ENCODE assay signal across 8 mouse cellular contexts in the genomic region with DNA sequence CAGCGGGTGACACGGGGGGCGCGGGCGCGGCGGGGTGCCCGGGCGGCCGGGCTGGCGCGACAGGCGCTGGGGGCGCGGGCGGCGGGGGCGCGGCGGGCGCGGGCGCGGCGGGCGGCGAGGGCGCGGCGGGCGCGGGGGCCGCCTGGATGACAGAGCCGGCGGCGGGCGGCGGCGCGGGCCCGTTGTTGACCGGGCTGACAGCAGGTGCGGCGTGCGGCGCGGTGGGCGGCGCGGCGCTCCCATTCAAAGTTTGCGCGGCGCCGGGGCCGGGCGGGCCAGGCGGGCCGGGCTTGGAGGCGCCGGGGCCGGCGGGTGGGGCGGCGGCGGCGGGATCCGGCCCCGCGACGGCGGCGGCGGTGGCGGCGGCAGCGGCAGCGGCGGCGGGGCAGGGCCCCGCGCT. TPM values are rescaled to one million over a fixed set of nuclear protein-coding genes. Genes with fewer than 3 reads are reported as not detected.
DNase-seq lines count a peak whose midpoint lies in the region; ATAC-seq and TF ChIP-seq lines count a peak whose summit lies in the region.

No protein-coding gene starts in this region.

- H3K4me2 ChIP-seq in forebrain, postnatal 0 days (ENCODE audit: low read depth), result peak overlapping the region; percentile 98

- H3K4me3 ChIP-seq in forebrain, postnatal 0 days (ENCODE audit: low read depth, low read length), result peak overlapping the region; percentile 98

- H3K9ac ChIP-seq in forebrain, postnatal 0 days, result peak overlapping the region; percentile 98

- H3K9me3 ChIP-seq in forebrain, postnatal 0 days (ENCODE audit: low read length), result no peaks in the 10 kb centered on the region

- H3K27me3 ChIP-seq in forebrain, postnatal 0 days (ENCODE audit: insufficient read depth, low read length), result no peaks in the 10 kb centered on the region

- peak overlapping the region; percentile 97 for H3K27ac ChIP-seq in forebrain, postnatal 0 days (ENCODE audit: low read depth, low read length)

- peak; percentile 53 for DNase-seq in cerebellum, adult 11-12 months
- no peak for DNase-seq in cerebellum, adult 8-10 months
- DNase-seq in right cerebral cortex, adult 18-20 months, result peak; percentile 35
- DNase-seq in right cerebral cortex, adult 2 months (ENCODE audit: low spot score in 2 of 2), result no peak
- no peak for DNase-seq in forebrain, postnatal 0 days
- peak; percentile 59 for DNase-seq in liver
- peak; percentile 37 for DNase-seq in retina, postnatal 1 day
- DNase-seq in layer of hippocampus, adult 9-11 months, result no peak

- no peak for ATAC-seq in forebrain, postnatal 0 days

- TF ChIP-seq CTCF in forebrain, postnatal 0 days (IDR thresholded peaks at IDR 0.05; ENCODE audit: low read depth), result no peak

- H3K4me1 ChIP-seq in forebrain, postnatal 0 days (ENCODE audit: insufficient read depth), result peaks cover 15% of the 10 kb centered on the region

- WGBS in forebrain, postnatal 0 days, result 3% methylated on average over 5 of the region's 82 CpGs

- no peaks in the 10 kb centered on the region for H3K36me3 ChIP-seq in forebrain, postnatal 0 days (ENCODE audit: insufficient read depth)

RNA-seq across cellular contexts. Expression of gene Taf4, which starts 0.6 kb away (rescaled TPM):
- 11.4 and 12.5 TPM in 2 replicates for total RNA-seq in forebrain, postnatal 0 days (2014; rRNA removed)
- 2.1 and 2.4 TPM in 2 replicates for polyA plus RNA-seq in forebrain, postnatal 0 days (2015; fragmentation: Nextera tagmentation; extraction: Ambion mirVana)

RNA-seq across cellular contexts. Expression of gene Lsm14b, which starts 48.9 kb away (rescaled TPM):
- total RNA-seq in forebrain, postnatal 0 days (2014; rRNA removed), result 154 and 162 TPM in 2 replicates
- 24.4 and 24.8 TPM in 2 replicates for polyA plus RNA-seq in forebrain, postnatal 0 days (2015; fragmentation: Nextera tagmentation; extraction: Ambion mirVana)

Comparison
In these comparisons a context has a peak if more than half of its experiments do, and no peak if none do; other contexts are left out.
1. DNase-seq: peak in cerebellum, adult 11-12 months (single experiment), right cerebral cortex, adult 18-20 months (single experiment), liver (single experiment) and retina, postnatal 1 day (single experiment); none in cerebellum, adult 8-10 months (single experiment), right cerebral cortex, adult 2 months (0 of 2), forebrain, postnatal 0 days (single experiment) and layer of hippocampus, adult 9-11 months (single experiment).